Mouse (Mus musculus) forebrain, embryonic 15.5 days (tissue): ENCODE results near the gene Mrtfb. TPM values are rescaled to one million over a fixed set of nuclear protein-coding genes. Genes with fewer than 3 reads are reported as not detected.
"Not testable (repeated sequence)": the region's sequence is repeated elsewhere in the genome, so short reads cannot be mapped to it uniquely, and the experiment has no call there.

Experiments
- ATAC-seq: fragments of 200-750 bp; cut with Nextera tagmentation; replicated peaks from 2 replicates; pipeline ENCODE4 v1.8.0; 2017; ENCODE audit warnings: mild to moderate bottlenecking, moderate TSS enrichment, moderate library complexity
- H3K27ac ChIP-seq: fragments of 300-500 bp; sonication (generic); replicated peaks from 2 replicates; pipeline ENCODE4 v1.5.1; 2015; ENCODE audit warnings: mild to moderate bottlenecking, inconsistent platforms
- H3K27me3 ChIP-seq: fragments of 300-500 bp; sonication (generic); 2 replicates; pipeline ENCODE4 v1.6.1; 2015; ENCODE audit warnings: inconsistent platforms
- H3K36me3 ChIP-seq: fragments of 300-500 bp; sonication (generic); 2 replicates; pipeline ENCODE4 v1.6.1; 2015; ENCODE audit warnings: mild to moderate bottlenecking, inconsistent platforms
- H3K4me1 ChIP-seq: fragments of 300-500 bp; sonication (generic); 2 replicates; pipeline ENCODE4 v1.6.1; 2015; ENCODE audit warnings: inconsistent platforms
- H3K4me2 ChIP-seq: fragments of 300-500 bp; sonication (generic); replicated peaks from 2 replicates; pipeline ENCODE4 v1.6.1; 2015; ENCODE audit warnings: mild to moderate bottlenecking, inconsistent platforms
- H3K4me3 ChIP-seq: fragments of 300-500 bp; sonication (generic); 2 replicates; pipeline ENCODE4 v1.5.1; 2015; ENCODE audit warnings: mild to moderate bottlenecking, inconsistent platforms
- H3K9ac ChIP-seq: fragments of 300-500 bp; sonication (generic); replicated peaks from 2 replicates; pipeline ENCODE4 v1.6.1; 2015; ENCODE audit warnings: mild to moderate bottlenecking, inconsistent platforms
- H3K9me3 ChIP-seq: fragments of 300-500 bp; sonication (generic); 2 replicates; pipeline ENCODE4 v1.6.1; 2016; ENCODE audit warnings: inconsistent platforms
- WGBS: fragments of 180-500 bp; shearing (Covaris S2); methylation state at CpG from one replicate; pipeline ENCODE4 v1.1.7; 2015; ENCODE audit warnings: mixed read lengths; 5-methylcytosine and 5-hydroxymethylcytosine counted together
- polyA plus RNA-seq: library from polyadenylated mRNA; unstranded; fragments of >200 nt; fragmentation: Nextera tagmentation; extraction: Ambion mirVana; gene quantifications from 2 replicates; pipeline ENCODE4 v1.2.1, GENCODE M21; 2015

The Mrtfb gene
- polyA plus RNA-seq, 1 experiment from 2014 or later: 12.2 TPM

- Histone ChIP-seq H3K9me3 (no peaks in the 10 kb centered on the region), H3K9ac (no peak overlapping the region), H3K4me1 (no peaks in the 10 kb centered on the region), H3K36me3 (no peaks in the 10 kb centered on the region), H3K4me2 (no peak overlapping the region), H3K27me3 (no peaks in the 10 kb centered on the region), H3K27ac (no peak overlapping the region), H3K4me3 (no peak overlapping the region)
- no peak for ATAC-seq
- 14% methylated on average over 4 of the region's 4 CpGs for WGBS
Observed at GRCm38 (mm10) chr16:13245658-13246057, 10.6 kb upstream of the Mrtfb start.

DNA sequence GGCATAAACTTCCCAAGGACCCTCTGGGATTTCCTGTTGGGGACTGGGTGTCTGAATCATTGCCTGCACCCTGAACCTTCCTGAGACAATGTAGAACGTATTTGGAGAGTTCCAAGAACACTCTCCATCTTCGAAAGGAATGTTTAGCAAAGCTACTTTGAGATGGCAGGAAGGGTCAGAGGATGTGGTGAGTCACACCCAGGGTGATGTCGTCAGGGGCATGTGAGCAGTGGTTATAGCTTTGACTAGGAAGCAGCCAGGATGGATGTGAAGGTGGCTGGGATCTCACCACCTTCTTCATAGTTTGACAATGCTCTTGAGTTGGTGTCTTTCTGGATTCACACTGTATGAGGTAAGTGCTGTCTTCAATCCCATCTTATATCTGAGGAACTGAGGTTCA lies 9.4 kb upstream of the Mrtfb start:
- Histone ChIP-seq H3K27ac (no peak overlapping the region), H3K4me3 (no peak overlapping the region), H3K4me2 (no peak overlapping the region), H3K4me1 (no peaks in the 10 kb centered on the region), H3K9ac (no peak overlapping the region), H3K9me3 (no peaks in the 10 kb centered on the region), H3K36me3 (no peaks in the 10 kb centered on the region), H3K27me3 (no peaks in the 10 kb centered on the region)
- no peak for ATAC-seq
- 78% methylated on average over 3 of the region's 3 CpGs for WGBS

- Histone ChIP-seq H3K4me3 (no peak overlapping the region), H3K4me1 (no peaks in the 10 kb centered on the region), H3K27me3 (no peaks in the 10 kb centered on the region), H3K27ac (no peak overlapping the region), H3K36me3 (no peaks in the 10 kb centered on the region), H3K9me3 (no peaks in the 10 kb centered on the region), H3K9ac (no peak overlapping the region), H3K4me2 (no peak overlapping the region)
- 80% methylated on average over 5 of the region's 5 CpGs for WGBS
- no peak for ATAC-seq
Observed at GRCm38 (mm10) chr16:13250061-13250460, 6.2 kb upstream of the Mrtfb start.

DNA sequence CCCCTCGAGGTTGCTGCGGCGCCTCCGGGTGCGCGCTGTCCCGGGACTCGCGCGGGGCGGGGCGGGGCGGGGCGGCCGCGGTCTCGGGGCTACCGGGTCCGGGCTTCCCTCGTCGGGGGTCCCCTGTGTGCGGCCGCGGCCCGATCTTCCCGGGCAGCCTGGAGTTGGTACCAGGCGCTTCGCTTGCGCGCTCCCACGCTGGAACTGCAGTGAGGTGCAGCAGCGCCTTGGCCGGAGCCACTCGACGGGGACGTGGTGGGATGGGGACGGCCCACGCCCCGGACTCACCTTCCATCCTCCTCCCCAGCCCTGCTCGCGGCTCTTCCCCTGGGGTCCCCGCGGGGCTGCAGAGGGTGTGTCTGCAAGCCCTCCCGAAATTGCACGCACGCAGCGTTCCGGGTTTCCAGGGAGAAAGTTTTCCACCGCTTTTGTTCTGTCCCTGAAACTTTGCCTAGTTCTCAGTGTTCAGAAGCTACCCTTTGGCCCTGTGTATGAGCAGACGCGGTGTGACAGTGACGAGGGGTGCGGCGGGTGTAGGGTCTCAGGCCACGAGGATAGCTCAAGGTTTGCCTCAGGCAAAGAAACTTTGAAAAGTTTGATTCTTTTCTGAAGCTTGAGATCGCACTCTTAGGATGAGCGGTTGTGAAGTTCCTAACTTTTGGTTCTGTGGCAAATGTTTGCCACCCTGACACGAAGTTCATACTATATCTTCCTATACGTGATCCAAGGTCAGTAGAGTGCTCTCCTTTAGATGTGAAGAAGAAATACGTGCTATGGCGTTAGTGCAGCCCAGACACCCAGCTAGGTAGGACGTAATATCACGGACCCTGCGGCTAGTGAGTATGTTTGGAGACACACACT lies 616 bp downstream of the Mrtfb start:
- 6% methylated on average over 47 of the region's 64 CpGs for WGBS
- Histone ChIP-seq H3K9me3 (no peaks in the 10 kb centered on the region), H3K27ac (peak overlapping the region; percentile 87), H3K9ac (peak overlapping the region; percentile 88), H3K4me3 (peak overlapping the region; percentile 92), H3K36me3 (no peaks in the 10 kb centered on the region), H3K4me1 (peaks cover 13% of the 10 kb centered on the region), H3K4me2 (peak overlapping the region; percentile 82), H3K27me3 (no peaks in the 10 kb centered on the region)
- ATAC-seq: peak; percentile 82

DNA sequence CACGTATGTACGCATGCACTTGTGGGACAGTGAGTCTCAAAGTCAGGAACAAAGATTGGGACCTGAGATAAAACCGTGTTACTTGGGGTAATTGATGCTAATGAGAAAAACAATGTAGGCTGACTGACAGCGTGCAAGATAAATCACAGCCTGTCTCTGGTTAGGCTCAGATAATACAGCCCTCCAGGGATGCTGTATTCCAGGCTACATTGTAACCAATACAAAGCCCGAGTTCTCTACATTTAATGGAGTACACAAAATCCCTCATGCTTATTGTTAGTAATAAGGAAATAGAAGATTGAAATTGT lies 1.2 kb downstream of the Mrtfb start:
- Histone ChIP-seq H3K4me3 (peak overlapping the region; percentile 92), H3K27me3 (no peaks in the 10 kb centered on the region), H3K4me1 (peaks cover 13% of the 10 kb centered on the region), H3K36me3 (no peaks in the 10 kb centered on the region), H3K9me3 (no peaks in the 10 kb centered on the region), H3K9ac (no peak overlapping the region), H3K4me2 (peak overlapping the region; percentile 82), H3K27ac (no peak overlapping the region)
- WGBS: 33% methylated on average over 5 of the region's 5 CpGs
- no peak for ATAC-seq

GRCm38 (mm10) chr16:13259026-13259425 lies 2.7 kb downstream of the Mrtfb start:
- H3K9me3 ChIP-seq: no peaks in the 10 kb centered on the region
- WGBS: 93% methylated on average over 2 of the region's 2 CpGs
- no peaks in the 10 kb centered on the region for H3K27me3 ChIP-seq
- no peak overlapping the region for H3K9ac ChIP-seq
- peaks cover 13% of the 10 kb centered on the region for H3K4me1 ChIP-seq
- H3K27ac ChIP-seq: no peak overlapping the region
- no peak overlapping the region for H3K4me3 ChIP-seq
- no peak overlapping the region for H3K4me2 ChIP-seq
- no peaks in the 10 kb centered on the region for H3K36me3 ChIP-seq
- no peak for ATAC-seq

DNA sequence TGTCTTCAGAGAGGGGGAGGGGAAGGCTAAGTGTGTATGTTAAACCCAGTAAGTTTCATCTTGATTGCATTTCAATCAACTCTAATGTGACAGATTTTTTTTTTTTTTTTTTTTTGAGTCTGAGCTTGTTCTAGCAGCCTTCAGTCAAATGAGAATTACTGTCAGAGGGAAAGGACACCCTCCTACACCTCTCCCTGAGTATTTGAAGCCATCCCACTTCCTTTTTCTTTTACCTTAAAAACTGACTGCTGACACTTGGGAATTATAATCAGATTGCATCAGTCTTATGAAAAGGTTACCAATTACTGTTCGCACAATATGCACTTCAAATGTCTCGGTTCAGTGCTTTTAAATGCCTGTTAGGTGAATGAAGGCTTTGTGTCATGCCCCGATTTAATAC lies 10.0 kb downstream of the Mrtfb start:
- H3K4me3 ChIP-seq: no peak overlapping the region
- no peaks in the 10 kb centered on the region for H3K27me3 ChIP-seq
- no peaks in the 10 kb centered on the region for H3K9me3 ChIP-seq
- peaks cover 5% of the 10 kb centered on the region for H3K36me3 ChIP-seq
- ATAC-seq: peak; percentile 51; the same call in 1 of the 2 replicates
- no peak overlapping the region for H3K9ac ChIP-seq
- H3K4me1 ChIP-seq: no peaks in the 10 kb centered on the region
- H3K4me2 ChIP-seq: no peak overlapping the region
- H3K27ac ChIP-seq: 0 out of 2 replicates have a peak overlapping the region, but pooled peaks have one; percentile 28
- WGBS: 11% methylated on average over 3 of the region's 3 CpGs

DNA sequence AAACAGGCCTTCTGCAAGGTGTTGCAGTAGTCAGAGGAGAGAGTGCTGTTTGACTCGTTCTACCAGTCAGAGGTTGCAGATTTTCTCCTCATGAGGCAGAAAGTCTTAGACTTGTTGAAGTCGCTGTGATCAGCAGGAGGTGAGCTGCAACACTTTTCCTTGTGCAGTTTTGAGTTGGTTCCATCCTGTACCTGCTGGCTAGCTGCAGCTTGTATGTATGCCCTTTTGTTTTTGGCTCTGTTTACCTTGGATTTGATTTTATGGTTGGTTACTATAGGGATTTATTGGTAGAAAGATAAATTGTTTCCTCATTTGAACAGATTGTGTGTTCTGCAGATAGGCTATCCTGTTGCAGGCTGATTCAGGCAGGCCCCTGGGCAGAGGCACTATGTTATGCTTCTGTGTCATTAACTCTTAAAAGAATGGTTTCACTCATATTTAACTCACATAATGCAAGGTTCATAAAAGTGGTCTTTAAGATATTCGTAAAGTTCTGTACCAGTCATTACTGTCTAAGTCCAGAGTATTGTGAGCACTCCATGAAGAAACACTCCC lies 11.1 kb downstream of the Mrtfb start:
- Histone ChIP-seq H3K27ac (0 out of 2 replicates have a peak overlapping the region, but pooled peaks have one; percentile 5), H3K4me3 (no peak overlapping the region), H3K4me1 (no peaks in the 10 kb centered on the region)

DNA sequence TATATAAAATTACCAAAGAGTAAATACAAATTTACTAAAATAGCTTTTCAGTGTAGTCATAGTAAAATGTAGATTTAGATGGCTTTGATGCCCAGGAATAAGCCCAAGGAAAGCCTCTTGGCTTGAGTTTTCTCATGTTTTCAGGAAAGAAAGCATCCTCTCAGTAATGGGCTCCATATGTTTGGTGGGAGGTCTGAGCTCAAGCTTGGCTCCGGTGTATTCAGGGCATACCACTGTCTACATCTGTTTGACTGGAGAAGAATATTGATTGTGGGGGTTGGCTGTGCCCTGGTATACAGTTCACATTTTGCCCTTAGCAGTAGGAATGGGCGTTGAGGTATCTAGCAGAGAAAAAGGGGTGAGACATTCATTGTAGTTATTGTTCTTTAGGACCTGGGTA lies 13.1 kb downstream of the Mrtfb start:
- no peaks in the 10 kb centered on the region for H3K9me3 ChIP-seq
- WGBS: 95% methylated on average over 2 of the region's 2 CpGs
- H3K36me3 ChIP-seq: peaks cover 5% of the 10 kb centered on the region
- H3K27me3 ChIP-seq: no peaks in the 10 kb centered on the region
- no peak for ATAC-seq
- no peak overlapping the region for H3K27ac ChIP-seq
- H3K4me3 ChIP-seq: no peak overlapping the region
- H3K4me1 ChIP-seq: no peaks in the 10 kb centered on the region
- H3K4me2 ChIP-seq: no peak overlapping the region
- H3K9ac ChIP-seq: no peak overlapping the region

More for the DNA sequence above, 11.1 kb downstream of the Mrtfb start:
- ATAC-seq: no peak
- no peaks in the 10 kb centered on the region for H3K9me3 ChIP-seq
- H3K36me3 ChIP-seq: peaks cover 5% of the 10 kb centered on the region
- H3K27me3 ChIP-seq: no peaks in the 10 kb centered on the region
- WGBS: 80% methylated on average over 3 of the region's 3 CpGs
- H3K4me2 ChIP-seq: no peak overlapping the region
- no peak overlapping the region for H3K9ac ChIP-seq

- H3K4me1 ChIP-seq: no peaks in the 10 kb centered on the region
- no peak overlapping the region for H3K4me3 ChIP-seq
- H3K4me2 ChIP-seq: no peak overlapping the region
- no peaks in the 10 kb centered on the region for H3K27me3 ChIP-seq
- 94% methylated on average over 2 of the region's 2 CpGs for WGBS
- ATAC-seq: no peak
- no peak overlapping the region for H3K27ac ChIP-seq
- no peaks in the 10 kb centered on the region for H3K36me3 ChIP-seq
- no peaks in the 10 kb centered on the region for H3K9me3 ChIP-seq
- no peak overlapping the region for H3K9ac ChIP-seq
Observed at GRCm38 (mm10) chr16:13276258-13276657, 20.0 kb downstream of the Mrtfb start.

DNA sequence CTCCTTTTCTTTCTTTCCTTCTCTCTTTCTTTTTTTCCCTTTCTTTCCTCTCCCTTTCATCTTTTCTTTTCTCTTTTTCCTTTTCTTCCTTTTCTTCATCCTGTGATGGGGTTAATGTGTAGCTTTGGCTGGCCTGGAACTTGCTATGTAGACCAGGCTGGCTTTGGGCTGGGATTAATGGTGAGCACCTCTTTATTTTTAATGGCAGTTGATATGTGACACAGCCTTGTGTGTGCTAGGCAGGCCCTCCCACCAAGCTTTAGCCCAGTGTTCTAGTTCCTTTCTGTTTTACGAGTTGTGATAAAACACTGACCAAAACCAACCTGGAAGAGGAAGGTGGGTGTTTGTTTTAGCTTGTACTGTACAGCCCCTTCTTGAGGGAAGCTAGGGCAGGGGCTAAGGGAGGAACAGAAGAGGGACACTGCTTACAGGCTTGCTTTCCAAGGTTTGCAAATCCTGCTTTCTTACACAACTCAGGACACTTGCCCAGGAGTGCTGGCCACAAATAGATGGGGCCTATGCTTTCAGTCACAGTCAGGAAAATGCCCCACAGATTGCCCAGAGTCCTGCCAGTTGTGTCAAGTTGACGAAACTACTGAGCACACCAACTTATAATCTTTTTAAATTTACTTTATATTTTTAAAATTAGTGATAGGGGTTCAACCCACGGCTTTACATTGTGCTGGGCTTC lies 20.6 kb downstream of the Mrtfb start:
- 89% methylated on average over 3 of the region's 3 CpGs for WGBS
- Histone ChIP-seq H3K4me3 (no peak overlapping the region), H3K36me3 (no peaks in the 10 kb centered on the region), H3K9ac (no peak overlapping the region), H3K27me3 (no peaks in the 10 kb centered on the region), H3K9me3 (no peaks in the 10 kb centered on the region), H3K4me1 (no peaks in the 10 kb centered on the region), H3K4me2 (no peak overlapping the region), H3K27ac (no peak overlapping the region)
- ATAC-seq: no peak

DNA sequence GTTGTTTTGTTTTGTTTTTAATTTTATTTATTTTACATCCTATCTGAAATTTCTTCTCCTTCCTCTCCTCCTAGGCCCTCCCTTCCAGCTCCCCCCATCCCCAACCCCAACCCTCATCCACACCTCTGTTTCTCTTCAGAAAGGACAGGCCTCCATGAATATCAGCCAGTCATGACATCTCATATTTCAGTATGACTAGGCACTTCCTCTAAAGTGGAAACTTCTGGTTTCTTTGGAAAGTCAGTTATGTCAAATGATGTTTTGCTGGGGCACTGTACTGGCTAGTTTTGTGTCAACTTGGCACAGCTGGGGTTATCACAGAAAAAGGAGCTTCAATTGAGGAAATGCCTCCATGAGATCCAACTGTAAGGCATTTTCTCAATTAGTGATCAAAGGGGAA lies 30.1 kb downstream of the Mrtfb start:
- H3K27ac ChIP-seq, H3K4me2 ChIP-seq, H3K36me3 ChIP-seq, H3K9me3 ChIP-seq, H3K4me1 ChIP-seq, H3K27me3 ChIP-seq, H3K4me3 ChIP-seq, H3K9ac ChIP-seq, ATAC-seq: not testable (repeated sequence)
